Mouse (Mus musculus) cerebellum, adult 8-10 months (tissue): ENCODE measurements around the gene Tmem274.

Experiments used
- DNase-seq: peaks from one replicate; pipeline ENCODE4 v3.0.0; 2022

Gene Tmem274

GRCm38 (mm10) chr4:149526330-149526729 lies 49.2 kb downstream of the Tmem274 start:
- no peak for DNase-seq

- DNase-seq: no peak
These were observed 50.6 kb downstream of the Tmem274 start for GRCm38 (mm10) chr4:149527621-149528354.

GRCm38 (mm10) chr4:149529691-149530090 lies 52.5 kb downstream of the Tmem274 start:
- no peak for DNase-seq
